Mouse (Mus musculus): ENCODE results near the gene Rufy3.

GRCm38 (mm10) chr5:88663875-88664274, 99.0 kb downstream of the Rufy3 start:
- TF ChIP-seq POLR2A (IDR thresholded peaks at IDR 0.05; ENCODE audit: borderline replicate concordance, extremely low read depth, low read depth, low read length) (no peak), CTCF (IDR thresholded peaks at IDR 0.05; ENCODE audit: insufficient read depth, low read length) (no peak)

All from lung, adult 2 months (tissue).